Mouse (Mus musculus) spleen, adult 2 months (tissue): Measurements from ENCODE around the gene Cebpe.

Experiments
- CTCF ChIP-seq: fragments of 200-500 bp; IDR thresholded peaks from 2 replicates; pipeline ENCODE4 v1.5.1; 2011; ENCODE audit warnings: mild to moderate bottlenecking, inconsistent platforms; ENCODE audit not compliant: insufficient read depth, insufficient read length, insufficient replicate concordance; ENCODE audit errors: extremely low read depth
- POLR2A ChIP-seq: fragments of 200-500 bp; IDR thresholded peaks from 2 replicates; pipeline ENCODE4 v1.6.1; 2011; ENCODE audit warnings: low read depth, low read length, inconsistent platforms

GRCm38 (mm10) chr14:54737634-54738033 lies 25.7 kb upstream of the Cebpe start:
- no peak for TF ChIP-seq CTCF
- no peak for TF ChIP-seq POLR2A
